Mouse (Mus musculus) midbrain, embryonic 10.5 days (tissue): Measurements from ENCODE around the gene Slc6a11. TPM values are rescaled to one million over a fixed set of nuclear protein-coding genes. Genes with fewer than 3 reads are reported as not detected.

Experiments used
- DNase-seq: peaks from one replicate; pipeline ENCODE4 v3.0.0-alpha.2; 2017; ENCODE audit warnings: low spot score
- H3K27ac ChIP-seq: fragments of 300-500 bp; sonication (generic); replicated peaks from 2 replicates; pipeline ENCODE4 v1.5.1; 2016; ENCODE audit warnings: mild to moderate bottlenecking
- H3K27me3 ChIP-seq: fragments of 300-500 bp; sonication (generic); 2 replicates; pipeline ENCODE4 v1.6.1; 2016; ENCODE audit warnings: low read depth, mild to moderate bottlenecking; ENCODE audit not compliant: poor library complexity, severe bottlenecking
- H3K36me3 ChIP-seq: fragments of 300-500 bp; sonication (generic); 2 replicates; pipeline ENCODE4 v1.6.1; 2016; ENCODE audit warnings: mild to moderate bottlenecking, moderate library complexity
- H3K4me1 ChIP-seq: fragments of 300-500 bp; sonication (generic); 2 replicates; pipeline ENCODE4 v1.6.1; 2016
- H3K4me3 ChIP-seq: fragments of 300-500 bp; sonication (generic); 2 replicates; pipeline ENCODE4 v1.5.1; 2016; ENCODE audit warnings: mild to moderate bottlenecking, moderate library complexity
- H3K9me3 ChIP-seq: fragments of 300-500 bp; sonication (generic); replicated peaks from 2 replicates; pipeline ENCODE4 v1.6.1; 2016; ENCODE audit warnings: mild to moderate bottlenecking
- WGBS: fragments of 180-500 bp; shearing (Covaris S2); methylation state at CpG from one replicate; pipeline ENCODE4 v1.1.7; 2016; 5-methylcytosine and 5-hydroxymethylcytosine counted together
- polyA plus RNA-seq: library from polyadenylated mRNA; unstranded; fragments of >200 nt; fragmentation: Nextera tagmentation; extraction: Ambion mirVana; gene quantifications from 2 replicates; pipeline ENCODE4 v1.2.1, GENCODE M21; 2016

Gene Slc6a11
- polyA plus RNA-seq, 1 experiment from 2014 or later: 0.59 TPM

DNA sequence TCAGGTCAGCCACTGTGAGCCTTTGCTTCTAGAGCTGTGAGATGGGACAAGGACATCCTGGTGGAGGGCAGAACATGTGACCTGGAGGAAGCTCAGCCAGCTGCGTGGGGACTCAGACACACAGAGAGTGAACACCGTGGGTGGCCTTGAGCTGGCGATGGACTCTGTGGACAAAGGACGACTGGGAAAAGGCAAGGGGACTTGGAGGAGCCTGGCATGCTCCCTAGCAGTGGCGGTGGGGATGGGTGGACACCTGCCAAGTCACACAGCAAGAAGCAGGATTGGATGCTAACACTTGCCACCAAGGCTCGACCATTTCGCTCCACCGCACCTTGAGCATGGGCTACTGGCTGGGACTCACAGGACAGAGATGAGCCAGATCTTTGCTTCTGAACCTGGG lies 57.8 kb downstream of the Slc6a11 start:
- Histone ChIP-seq H3K9me3 (no peaks in the 10 kb centered on the region; the same call in 1 of the 2 replicates), H3K4me1 (no peaks in the 10 kb centered on the region), H3K27ac (no peak overlapping the region), H3K4me3 (no peak overlapping the region), H3K27me3 (peaks cover 100% of the 10 kb centered on the region), H3K36me3 (no peaks in the 10 kb centered on the region)
- no peak for DNase-seq
- 79% methylated on average over 8 of the region's 8 CpGs for WGBS

DNA sequence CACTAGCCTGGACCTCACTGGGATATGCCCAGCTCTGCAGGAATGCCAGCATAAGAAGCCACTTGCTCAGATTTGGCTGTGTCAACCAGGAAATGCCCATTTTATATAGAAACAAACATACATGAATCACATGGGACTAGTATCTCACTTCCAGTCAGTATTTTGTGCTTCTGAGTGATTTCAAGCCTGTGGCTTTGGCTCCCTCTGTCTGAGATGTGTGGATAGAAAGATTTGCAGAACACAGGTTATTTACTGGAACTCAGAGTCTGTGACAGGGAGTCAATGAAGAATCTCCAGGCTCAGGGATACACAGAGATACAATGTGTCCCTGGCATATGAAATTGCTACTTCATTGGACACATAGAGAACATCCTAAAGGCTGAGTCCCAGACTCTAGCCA lies 65.0 kb downstream of the Slc6a11 start:
- no peak for DNase-seq
- no peak overlapping the region for H3K27ac ChIP-seq
- peaks cover 84% of the 10 kb centered on the region for H3K27me3 ChIP-seq

DNA sequence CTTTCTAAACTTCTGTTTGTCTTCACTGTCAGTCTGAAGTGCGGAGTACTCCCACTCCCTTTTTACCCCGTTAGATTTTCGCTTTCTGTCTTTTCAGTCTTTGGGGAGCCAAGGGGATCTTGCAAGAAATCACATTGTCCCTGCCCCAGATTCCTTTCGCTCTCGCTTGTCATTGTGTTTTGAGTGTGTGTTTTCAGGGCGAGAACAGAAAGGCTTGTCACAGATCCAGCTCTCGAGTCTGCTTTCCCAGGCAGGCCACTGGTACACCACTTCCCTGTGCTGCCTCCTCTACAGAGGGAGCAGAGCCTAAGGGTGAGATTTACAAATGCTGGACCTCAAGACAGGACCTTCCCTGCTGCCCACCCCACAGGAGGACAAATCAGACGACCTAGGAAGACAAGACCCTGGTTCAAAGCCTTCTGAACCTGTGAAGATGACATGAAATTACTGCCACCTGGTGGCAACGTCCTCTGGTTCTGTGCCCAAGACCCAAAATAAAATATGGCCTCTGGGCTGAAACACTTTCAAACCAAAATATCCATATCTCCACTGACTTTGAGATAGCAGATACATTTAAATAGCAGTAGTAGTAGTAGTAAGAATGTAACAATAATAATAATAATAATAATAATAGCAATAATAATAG lies 68.3 kb downstream of the Slc6a11 start:
- H3K27ac ChIP-seq: no peak overlapping the region
- no peaks in the 10 kb centered on the region for H3K4me1 ChIP-seq
- 60% methylated on average over 9 of the region's 9 CpGs for WGBS
- peak; percentile 26 for DNase-seq
- H3K4me3 ChIP-seq: no peak overlapping the region
- peaks cover 51% of the 10 kb centered on the region for H3K27me3 ChIP-seq
- H3K36me3 ChIP-seq: no peaks in the 10 kb centered on the region
- no peaks in the 10 kb centered on the region for H3K9me3 ChIP-seq

More for the DNA sequence above, 65.0 kb downstream of the Slc6a11 start:
- Histone ChIP-seq H3K4me1 (no peaks in the 10 kb centered on the region), H3K9me3 (no peaks in the 10 kb centered on the region; the same call in 1 of the 2 replicates), H3K4me3 (no peak overlapping the region), H3K36me3 (no peaks in the 10 kb centered on the region)

DNA sequence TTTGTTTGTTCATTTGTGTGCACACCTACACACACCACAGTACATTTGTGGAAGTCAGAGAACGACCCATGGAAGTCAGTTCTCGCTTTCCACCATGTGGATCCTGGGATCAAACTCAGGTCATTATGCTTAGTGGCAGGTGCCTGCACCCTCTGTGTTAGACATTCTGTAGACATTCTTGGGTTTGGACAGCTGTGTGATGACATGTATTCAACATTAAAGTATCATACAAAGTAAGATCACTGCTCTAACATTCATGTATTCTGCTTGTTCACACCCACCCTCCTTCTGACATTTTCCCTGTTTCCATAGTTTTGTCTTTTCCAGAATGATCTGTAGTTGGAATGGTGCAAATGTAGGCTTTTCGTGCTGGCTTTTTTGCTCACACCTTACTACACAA lies 73.5 kb downstream of the Slc6a11 start:
- Histone ChIP-seq H3K36me3 (no peaks in the 10 kb centered on the region), H3K27ac (no peak overlapping the region), H3K27me3 (no peaks in the 10 kb centered on the region; the same call in 1 of the 2 replicates), H3K9me3 (no peaks in the 10 kb centered on the region; the same call in 1 of the 2 replicates), H3K4me3 (no peak overlapping the region), H3K4me1 (no peaks in the 10 kb centered on the region)
- no peak for DNase-seq
- WGBS: 89% methylated on average over 3 of the region's 3 CpGs

DNA sequence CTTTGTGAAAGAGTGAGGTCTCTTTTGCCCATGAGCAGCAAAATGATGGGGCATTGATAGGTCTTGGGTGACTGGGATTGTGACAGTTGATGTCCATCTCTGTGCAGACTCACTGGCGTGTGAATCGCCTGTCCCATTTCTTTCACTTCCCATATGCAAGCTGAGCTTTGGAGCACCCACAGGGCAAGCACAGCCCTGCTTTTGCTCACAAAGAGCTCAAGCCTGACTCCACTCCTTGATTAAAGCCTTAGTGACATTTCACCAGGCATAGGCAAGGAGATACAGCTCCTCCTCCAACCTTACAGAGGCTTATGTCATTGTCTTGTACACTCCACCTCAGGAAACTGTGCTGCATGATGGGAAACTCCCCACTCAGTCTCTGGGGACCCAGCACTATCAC lies 77.3 kb downstream of the Slc6a11 start:
- H3K36me3 ChIP-seq: no peaks in the 10 kb centered on the region
- DNase-seq: no peak
- peaks cover 9% of the 10 kb centered on the region; the same call in 1 of the 2 replicates for H3K27me3 ChIP-seq
- H3K4me3 ChIP-seq: no peak overlapping the region
- H3K4me1 ChIP-seq: peaks cover 7% of the 10 kb centered on the region
- H3K27ac ChIP-seq: no peak overlapping the region
- no peaks in the 10 kb centered on the region; the same call in 1 of the 2 replicates for H3K9me3 ChIP-seq
- WGBS: 94% methylated on average over 2 of the region's 2 CpGs

DNA sequence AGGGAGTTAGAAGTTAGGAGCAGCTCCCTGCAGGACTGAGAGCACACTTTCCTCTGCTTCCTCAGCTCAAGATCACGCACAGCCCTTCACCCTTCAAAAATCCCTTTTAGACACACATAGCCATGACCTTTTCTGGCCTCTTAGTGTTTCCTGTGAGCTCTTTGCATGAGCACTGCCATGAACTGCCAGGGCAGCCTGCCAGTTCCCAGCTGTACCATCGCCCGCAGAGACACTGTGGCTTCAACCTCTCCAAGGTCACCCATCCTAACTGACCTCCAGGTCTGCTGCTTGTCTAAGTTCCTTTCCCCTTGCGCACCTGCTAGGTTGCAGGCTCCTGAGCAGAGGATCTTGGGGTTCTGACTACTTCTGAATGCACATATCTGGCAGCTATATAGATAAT lies 83.4 kb downstream of the Slc6a11 start:
- 87% methylated on average over 4 of the region's 4 CpGs for WGBS
- Histone ChIP-seq H3K27ac (no peak overlapping the region), H3K36me3 (no peaks in the 10 kb centered on the region), H3K4me3 (no peak overlapping the region), H3K27me3 (peaks cover 38% of the 10 kb centered on the region), H3K4me1 (peaks cover 27% of the 10 kb centered on the region), H3K9me3 (no peaks in the 10 kb centered on the region)
- no peak for DNase-seq

DNA sequence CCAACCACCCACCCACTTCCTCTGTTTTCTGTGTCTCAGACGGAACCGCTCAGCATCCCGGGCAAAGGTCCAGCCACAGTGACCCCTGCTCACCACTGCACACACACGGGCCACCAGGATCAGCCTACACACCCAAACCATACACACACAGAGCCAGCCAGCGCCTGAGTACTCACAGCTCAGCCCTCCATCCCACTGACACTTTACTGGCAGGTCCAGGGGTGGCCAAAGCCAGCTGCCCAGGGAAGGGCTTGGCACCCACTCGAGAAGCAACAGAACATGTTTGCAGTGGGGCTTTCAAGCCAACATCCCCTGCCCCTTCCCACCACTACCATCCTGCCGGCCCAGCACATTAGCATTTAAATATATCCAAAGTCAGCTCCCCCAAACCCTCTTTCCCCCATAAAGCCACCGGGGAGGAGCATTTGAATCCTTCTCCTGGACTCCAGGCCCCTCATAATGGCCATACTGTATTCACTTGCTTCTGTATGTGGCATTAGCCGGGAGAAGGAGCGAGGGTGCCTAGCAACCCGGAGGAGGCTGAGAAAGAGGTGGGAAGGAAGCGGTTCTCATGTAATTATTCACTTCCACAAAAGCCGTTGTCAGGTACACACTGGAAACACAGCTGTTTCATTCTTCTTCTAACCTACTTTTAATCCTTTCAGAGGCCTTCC lies 85.8 kb downstream of the Slc6a11 start:
- 0 out of 2 replicates have a peak overlapping the region, but pooled peaks have one; percentile 23 for H3K27ac ChIP-seq
- no peaks in the 10 kb centered on the region for H3K9me3 ChIP-seq
- whole genome bisulfite sequencing: 67% methylated on average over 13 of the region's 13 CpGs
- H3K4me3 ChIP-seq: no peak overlapping the region
- H3K36me3 ChIP-seq: no peaks in the 10 kb centered on the region
- DNase-seq: no peak
- peaks cover 33% of the 10 kb centered on the region for H3K27me3 ChIP-seq
- H3K4me1 ChIP-seq: peaks cover 26% of the 10 kb centered on the region

DNA sequence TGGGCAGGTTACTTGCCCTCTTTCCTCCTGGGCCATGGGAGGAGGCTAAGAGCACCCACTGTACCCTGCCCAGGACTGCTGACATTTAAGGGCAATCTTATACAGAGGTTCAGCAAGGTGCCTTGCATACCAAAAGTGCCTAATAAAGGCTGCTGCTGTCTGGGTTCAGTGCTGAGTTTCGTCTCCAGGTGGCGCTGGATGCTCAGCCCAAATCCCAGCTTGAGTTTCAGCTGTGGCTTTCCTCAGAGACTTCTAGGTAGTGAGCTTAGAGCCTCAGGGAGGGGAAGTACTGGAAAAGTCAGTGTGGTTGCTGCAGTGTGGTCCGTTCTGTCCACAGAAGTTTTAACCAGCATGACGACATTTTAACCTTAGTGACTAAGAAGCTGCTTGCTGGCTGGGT lies 93.4 kb downstream of the Slc6a11 start:
- Histone ChIP-seq H3K36me3 (no peaks in the 10 kb centered on the region), H3K27ac (no peak overlapping the region), H3K9me3 (no peaks in the 10 kb centered on the region), H3K27me3 (peaks cover 18% of the 10 kb centered on the region; the same call in 1 of the 2 replicates), H3K4me3 (no peak overlapping the region), H3K4me1 (peaks cover 9% of the 10 kb centered on the region)
- peak; percentile 42 for DNase-seq
- WGBS: 27% methylated on average over 4 of the region's 4 CpGs

DNA sequence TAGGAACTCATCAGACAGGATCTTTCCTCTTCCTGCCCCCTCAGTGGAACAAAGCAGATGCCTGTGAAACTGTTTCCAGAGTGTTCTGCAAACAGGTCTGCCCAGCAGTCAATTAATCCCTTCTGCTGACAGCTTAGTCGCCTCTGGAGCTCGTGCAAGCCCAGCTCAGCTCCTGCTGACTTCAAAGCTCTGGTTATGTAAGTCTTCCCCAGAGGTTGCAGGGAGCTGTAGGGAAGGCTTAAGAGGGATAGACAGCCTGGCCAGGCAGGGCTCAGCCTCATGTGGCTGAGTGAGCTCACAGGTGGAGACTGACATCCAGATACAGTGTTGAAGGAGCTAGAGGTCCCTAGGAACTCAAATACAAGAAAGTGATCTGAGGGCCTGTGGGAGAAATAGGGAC lies 96.3 kb downstream of the Slc6a11 start:
- WGBS: 2% methylated on average over 2 of the region's 2 CpGs

DNA sequence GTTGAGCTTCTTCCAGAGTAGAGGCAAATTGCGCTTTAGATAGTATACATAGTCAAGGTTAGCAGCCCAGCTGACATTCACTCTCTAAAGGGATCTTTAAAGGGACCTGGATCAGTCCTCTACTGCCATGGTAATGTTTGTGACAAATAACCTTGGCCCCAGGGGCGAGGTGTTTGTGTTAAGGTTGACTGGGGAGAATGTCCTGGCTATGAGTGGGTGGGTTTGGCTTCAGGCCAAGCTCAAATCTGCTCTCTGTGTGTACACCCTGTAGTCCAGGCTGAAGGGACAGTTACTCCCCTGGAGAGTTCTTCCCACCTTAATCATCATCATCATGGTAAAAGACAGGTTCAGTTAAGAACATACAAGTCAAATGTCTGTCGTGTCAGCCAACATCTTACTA lies 97.2 kb downstream of the Slc6a11 start:
- H3K9me3 ChIP-seq: no peaks in the 10 kb centered on the region
- peaks cover 24% of the 10 kb centered on the region; the same call in 1 of the 2 replicates for H3K27me3 ChIP-seq
- H3K4me1 ChIP-seq: peaks cover 9% of the 10 kb centered on the region
- H3K27ac ChIP-seq: no peak overlapping the region
- H3K4me3 ChIP-seq: no peak overlapping the region
- WGBS: 93% methylated on average over 3 of the region's 3 CpGs
- no peak for DNase-seq
- H3K36me3 ChIP-seq: no peaks in the 10 kb centered on the region

More for the DNA sequence above, 96.3 kb downstream of the Slc6a11 start:
- DNase-seq: peak; percentile 44
- Histone ChIP-seq H3K36me3 (no peaks in the 10 kb centered on the region), H3K27ac (no peak overlapping the region), H3K4me3 (no peak overlapping the region), H3K27me3 (peaks cover 24% of the 10 kb centered on the region; the same call in 1 of the 2 replicates), H3K9me3 (no peaks in the 10 kb centered on the region), H3K4me1 (peaks cover 9% of the 10 kb centered on the region)

DNA sequence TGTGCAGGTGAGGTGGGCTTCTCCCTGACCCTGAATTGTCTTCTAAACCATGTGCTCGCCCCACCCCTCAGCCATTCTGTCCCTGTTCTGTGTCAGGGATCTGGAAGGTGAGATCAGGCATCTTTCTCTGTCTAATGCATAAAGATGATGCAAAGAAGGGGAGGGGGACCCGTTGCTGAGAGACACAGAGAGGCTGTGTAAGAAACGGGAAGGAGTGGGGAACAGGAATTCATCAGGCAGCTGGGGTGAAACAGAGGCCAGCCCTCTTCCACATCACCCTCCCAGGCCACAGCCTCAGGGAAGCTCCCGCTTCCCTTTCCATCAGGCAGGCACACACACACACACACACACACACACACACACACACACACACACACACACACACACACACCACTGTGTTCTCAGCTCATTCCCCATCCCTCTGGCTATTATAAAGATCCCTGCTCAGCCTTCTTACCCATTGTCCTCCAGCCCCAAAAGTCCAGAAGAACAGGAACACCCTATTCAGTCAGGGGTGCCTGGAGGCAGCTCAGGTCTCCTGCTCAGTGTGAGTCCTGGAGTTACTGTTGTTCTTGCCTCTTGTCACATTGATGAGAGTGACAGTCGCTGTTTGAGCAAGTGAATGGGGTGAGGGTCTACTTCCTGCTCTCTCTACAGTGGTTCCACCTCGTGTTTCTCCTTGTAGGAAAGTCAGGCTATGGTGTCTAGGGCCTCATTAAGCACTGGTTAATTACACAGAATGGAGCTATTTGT lies 108.0 kb downstream of the Slc6a11 start:
- WGBS: 42% methylated on average over 6 of the region's 6 CpGs
- peak overlapping the region; percentile 23; the same call in 1 of the 2 replicates for H3K27ac ChIP-seq
- H3K4me3 ChIP-seq: no peak overlapping the region
- no peaks in the 10 kb centered on the region for H3K36me3 ChIP-seq
- no peaks in the 10 kb centered on the region for H3K9me3 ChIP-seq
- peaks cover 22% of the 10 kb centered on the region for H3K4me1 ChIP-seq
- DNase-seq: no peak
- peaks cover 29% of the 10 kb centered on the region for H3K27me3 ChIP-seq

DNA sequence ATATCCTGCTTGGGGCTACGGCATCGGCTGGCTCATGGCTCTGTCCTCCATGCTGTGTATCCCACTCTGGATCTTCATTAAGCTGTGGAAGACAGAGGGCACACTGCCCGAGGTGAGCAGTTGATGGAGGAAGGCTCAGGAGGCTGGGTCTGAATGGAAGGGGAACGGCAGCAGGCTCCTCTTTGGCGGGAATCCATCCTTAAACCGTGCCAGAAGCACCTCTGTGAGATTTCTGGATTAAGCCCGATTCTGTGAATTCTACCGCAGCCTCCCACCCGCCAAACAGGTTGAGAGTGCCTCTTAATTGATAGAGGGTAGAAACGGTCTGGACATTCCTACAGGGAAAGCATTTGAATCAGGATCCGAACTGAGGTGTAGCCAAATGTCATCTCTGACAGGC lies 114.6 kb downstream of the Slc6a11 start:
- 85% methylated on average over 11 of the region's 11 CpGs for WGBS
- H3K36me3 ChIP-seq: no peaks in the 10 kb centered on the region
- H3K27ac ChIP-seq: no peak overlapping the region
- H3K27me3 ChIP-seq: peaks cover 30% of the 10 kb centered on the region; the same call in 1 of the 2 replicates
- H3K9me3 ChIP-seq: no peaks in the 10 kb centered on the region
- 0 out of 2 replicates have a peak, but pooled peaks cover 3% of the 10 kb centered on the region for H3K4me1 ChIP-seq
- no peak for DNase-seq
- H3K4me3 ChIP-seq: no peak overlapping the region
